Mouse (Mus musculus): ENCODE data around the gene Med13. TPM values are rescaled to one million over a fixed set of nuclear protein-coding genes. Genes with fewer than 3 reads are reported as not detected.

The Med13 gene
- polyA plus RNA-seq, 1 experiment from 2014 or later: 7.4 TPM

Other genes with a start within 250 kb of the Med13 start
- gene Brip1, start 156.4 kb downstream of the Med13 start, polyA plus RNA-seq (2015; fragmentation: Nextera tagmentation; extraction: Ambion mirVana): 1.7 and 2.1 TPM in 2 replicates
- 15.8 and 18.7 TPM in 2 replicates for gene Ints2, start 100.0 kb downstream of the Med13 start, polyA plus RNA-seq (2015; fragmentation: Nextera tagmentation; extraction: Ambion mirVana)
- 18.7 and 21.5 TPM in 2 replicates for gene Rnft1, start 127.1 kb upstream of the Med13 start, polyA plus RNA-seq (2015; fragmentation: Nextera tagmentation; extraction: Ambion mirVana)
- gene Rps6kb1, start 187.2 kb upstream of the Med13 start, polyA plus RNA-seq (2015; fragmentation: Nextera tagmentation; extraction: Ambion mirVana): 53.0 and 53.1 TPM in 2 replicates
- 6.5 and 7.7 TPM in 2 replicates for gene Tubd1, start 187.4 kb upstream of the Med13 start, polyA plus RNA-seq (2015; fragmentation: Nextera tagmentation; extraction: Ambion mirVana)